22 mouse cellular contexts compared by ENCODE assay signal in genomic region chr13:32852539-32852938, GRCm38 (mm10). TPM values are rescaled to one million over a fixed set of nuclear protein-coding genes. Genes with fewer than 3 reads are reported as not detected.
DNase-seq lines count a peak whose midpoint lies in the region; ATAC-seq and TF ChIP-seq lines count a peak whose summit lies in the region.
"Had no signal": no experiment of that assay in that cellular context is flagged by ENCODE, and none has a peak within 500 bp of the region (broad histone marks: within the 10 kb centered on the region; RNA-seq: fewer than 3 reads in every experiment).

No protein-coding gene starts in this region.

- ATAC-seq in hindbrain, postnatal 0 days, result peak; percentile 24; the same call in 1 of the 2 replicates
- no peak for ATAC-seq in hindbrain, embryonic 14.5 days (ENCODE audit: low FRiP score)
- peak; percentile 57; the same call in 1 of the 2 replicates for ATAC-seq in kidney, postnatal 0 days (replicated peaks; ENCODE audit: low FRiP score, low read depth)
- ATAC-seq in midbrain, embryonic 14.5 days (ENCODE audit: low FRiP score, low TSS enrichment), result peak; percentile 49; the same call in 1 of the 2 replicates
- no peak for ATAC-seq in midbrain, embryonic 16.5 days

- DNase-seq in hindbrain, postnatal 0 days (ENCODE audit: low spot score), result no peak
- DNase-seq in hindbrain, embryonic 14.5 days (ENCODE audit: low spot score), result no peak
- no peak for DNase-seq in kidney, postnatal 0 days (ENCODE audit: low spot score)
- no peak for DNase-seq in kidney, adult 8-10 months
- no peak for DNase-seq in midbrain, embryonic 14.5 days
- no peak for DNase-seq in thymus, postnatal 14 days
- DNase-seq: cerebellum, adult 11-12 months had no signal

- no peak overlapping the region for H3K27ac ChIP-seq in hindbrain, postnatal 0 days
- H3K27ac ChIP-seq in hindbrain, embryonic 14.5 days, result no peak overlapping the region
- H3K27ac ChIP-seq in kidney, postnatal 0 days, result no peak overlapping the region
- H3K27ac ChIP-seq in midbrain, embryonic 14.5 days (replicated peaks; ENCODE audit: low read depth, low read length), result no peak overlapping the region
- H3K27ac ChIP-seq in midbrain, embryonic 16.5 days (ENCODE audit: low read length), result no peak overlapping the region
- H3K27ac ChIP-seq: embryonic facial prominence, embryonic 12.5 days; forebrain, embryonic 15.5 days; heart, embryonic 10.5 days had no signal

- TF ChIP-seq CTCF in hindbrain, postnatal 0 days (IDR thresholded peaks at IDR 0.05; ENCODE audit: low read depth), result no peak
- no peak for TF ChIP-seq CTCF in kidney, postnatal 0 days (IDR thresholded peaks at IDR 0.05; ENCODE audit: low read depth)

- H3K9me3 ChIP-seq in hindbrain, postnatal 0 days (ENCODE audit: low read length), result no peaks in the 10 kb centered on the region
- no peaks in the 10 kb centered on the region for H3K9me3 ChIP-seq in hindbrain, embryonic 14.5 days (ENCODE audit: control insufficient read depth, low read length)
- H3K9me3 ChIP-seq in kidney, postnatal 0 days (replicated peaks; ENCODE audit: low read length), result no peaks in the 10 kb centered on the region
- no peaks in the 10 kb centered on the region for H3K9me3 ChIP-seq in midbrain, embryonic 14.5 days (ENCODE audit: control insufficient read depth, low read length)
- H3K9me3 ChIP-seq in midbrain, embryonic 16.5 days (replicated peaks; ENCODE audit: control insufficient read depth, low read length, poor library complexity, severe bottlenecking), result no peaks in the 10 kb centered on the region
- H3K9me3 ChIP-seq: embryonic facial prominence, embryonic 12.5 days; forebrain, embryonic 15.5 days; heart, embryonic 10.5 days had no signal

- no peak overlapping the region for H3K4me2 ChIP-seq in hindbrain, postnatal 0 days (ENCODE audit: low read depth, low read length)
- H3K4me2 ChIP-seq in hindbrain, embryonic 14.5 days (replicated peaks), result no peak overlapping the region
- H3K4me2 ChIP-seq in kidney, postnatal 0 days (ENCODE audit: low read length), result no peak overlapping the region
- no peak overlapping the region for H3K4me2 ChIP-seq in midbrain, embryonic 14.5 days (ENCODE audit: low read length)
- no peak overlapping the region for H3K4me2 ChIP-seq in midbrain, embryonic 16.5 days (ENCODE audit: low read length)
- H3K4me2 ChIP-seq: embryonic facial prominence, embryonic 12.5 days; forebrain, embryonic 15.5 days had no signal

- no peaks in the 10 kb centered on the region for H3K4me1 ChIP-seq in hindbrain, postnatal 0 days (ENCODE audit: insufficient read depth, low read length)
- no peaks in the 10 kb centered on the region for H3K4me1 ChIP-seq in hindbrain, embryonic 14.5 days (replicated peaks; ENCODE audit: control insufficient read depth, insufficient read depth, low read length)
- peaks cover 10% of the 10 kb centered on the region; the same call in 1 of the 2 replicates for H3K4me1 ChIP-seq in kidney, postnatal 0 days (replicated peaks; ENCODE audit: insufficient read depth, low read length)
- H3K4me1 ChIP-seq in midbrain, embryonic 14.5 days (ENCODE audit: control insufficient read depth, insufficient read depth, low read length), result peaks cover 2% of the 10 kb centered on the region; the same call in 1 of the 2 replicates
- no peaks in the 10 kb centered on the region for H3K4me1 ChIP-seq in midbrain, embryonic 16.5 days (ENCODE audit: control insufficient read depth, insufficient read depth, low read length)
- H3K4me1 ChIP-seq: embryonic facial prominence, embryonic 12.5 days; forebrain, embryonic 15.5 days had no signal

- H3K4me3 ChIP-seq in hindbrain, postnatal 0 days (ENCODE audit: low read length), result no peak overlapping the region
- no peak overlapping the region for H3K4me3 ChIP-seq in hindbrain, embryonic 14.5 days (replicated peaks; ENCODE audit: low read length)
- H3K4me3 ChIP-seq in kidney, postnatal 0 days (replicated peaks; ENCODE audit: low read depth, low read length), result no peak overlapping the region
- H3K4me3 ChIP-seq in midbrain, embryonic 14.5 days (replicated peaks; ENCODE audit: low read depth, low read length), result no peak overlapping the region
- H3K4me3 ChIP-seq in midbrain, embryonic 16.5 days (ENCODE audit: low read depth, low read length), result no peak overlapping the region
- H3K4me3 ChIP-seq: embryonic facial prominence, embryonic 12.5 days; forebrain, embryonic 15.5 days; heart, embryonic 10.5 days had no signal

- H3K9ac ChIP-seq in hindbrain, postnatal 0 days (replicated peaks; ENCODE audit: low read length), result no peak overlapping the region
- H3K9ac ChIP-seq in hindbrain, embryonic 14.5 days, result no peak overlapping the region
- H3K9ac ChIP-seq in kidney, postnatal 0 days (ENCODE audit: low read depth, low read length), result no peak overlapping the region
- no peak overlapping the region for H3K9ac ChIP-seq in midbrain, embryonic 14.5 days (replicated peaks; ENCODE audit: low read length)
- H3K9ac ChIP-seq in midbrain, embryonic 16.5 days (ENCODE audit: low read depth, low read length), result no peak overlapping the region
- H3K9ac ChIP-seq: embryonic facial prominence, embryonic 12.5 days; forebrain, embryonic 15.5 days had no signal

- no peaks in the 10 kb centered on the region for H3K27me3 ChIP-seq in hindbrain, postnatal 0 days (ENCODE audit: insufficient read depth, low read length)
- H3K27me3 ChIP-seq in hindbrain, embryonic 14.5 days (ENCODE audit: control insufficient read depth, insufficient read depth, low read length), result no peaks in the 10 kb centered on the region
- no peaks in the 10 kb centered on the region for H3K27me3 ChIP-seq in kidney, postnatal 0 days (ENCODE audit: insufficient read depth, low read length)
- H3K27me3 ChIP-seq in midbrain, embryonic 14.5 days (ENCODE audit: control insufficient read depth, insufficient read depth, low read length), result peaks cover 5% of the 10 kb centered on the region; the same call in 1 of the 2 replicates
- peaks cover 6% of the 10 kb centered on the region for H3K27me3 ChIP-seq in midbrain, embryonic 16.5 days (ENCODE audit: control insufficient read depth, insufficient read depth, low read depth, low read length)
- H3K27me3 ChIP-seq: embryonic facial prominence, embryonic 12.5 days; forebrain, embryonic 15.5 days; Patski had no signal

- 75% methylated on average over 4 of the region's 4 CpGs for WGBS in hindbrain, postnatal 0 days
- 92% methylated on average over 4 of the region's 4 CpGs for WGBS in hindbrain, embryonic 14.5 days
- WGBS in kidney, postnatal 0 days, result 91% methylated on average over 4 of the region's 4 CpGs
- WGBS in midbrain, embryonic 14.5 days, result 51% methylated on average over 4 of the region's 4 CpGs
- WGBS in midbrain, embryonic 16.5 days, result 76% methylated on average over 4 of the region's 4 CpGs

- no peaks in the 10 kb centered on the region for H3K36me3 ChIP-seq in hindbrain, postnatal 0 days (ENCODE audit: insufficient read depth, low read length)
- no peaks in the 10 kb centered on the region for H3K36me3 ChIP-seq in hindbrain, embryonic 14.5 days (replicated peaks; ENCODE audit: control insufficient read depth, insufficient read depth)
- H3K36me3 ChIP-seq in kidney, postnatal 0 days (ENCODE audit: insufficient read depth, low read length), result no peaks in the 10 kb centered on the region
- no peaks in the 10 kb centered on the region for H3K36me3 ChIP-seq in midbrain, embryonic 14.5 days (ENCODE audit: control insufficient read depth, insufficient read depth, low read length)
- no peaks in the 10 kb centered on the region for H3K36me3 ChIP-seq in midbrain, embryonic 16.5 days (ENCODE audit: control insufficient read depth, insufficient read depth, low read length)
- H3K36me3 ChIP-seq: embryonic facial prominence, embryonic 12.5 days; forebrain, embryonic 15.5 days; heart, embryonic 10.5 days had no signal

RNA-seq across cellular contexts. Expression of gene Serpinb1a, which starts 1.6 kb away (rescaled TPM):
- 0.18 and 0.94 TPM in 2 replicates for total RNA-seq in hindbrain, postnatal 0 days (2014; rRNA removed)
- 4.4 and 5.0 TPM in 2 replicates for polyA plus RNA-seq in hindbrain, postnatal 0 days (2015; fragmentation: Nextera tagmentation; extraction: Ambion mirVana)
- polyA plus RNA-seq in hindbrain, embryonic 14.5 days (2014; fragmentation: Nextera tagmentation; extraction: Ambion mirVana), result 2.5 and 2.6 TPM in 2 replicates
- 18.5 and 18.7 TPM in 2 replicates for polyA plus RNA-seq in kidney, postnatal 0 days (2015; fragmentation: Nextera tagmentation; extraction: Ambion mirVana)
- 2.2 and 2.9 TPM in 2 replicates for polyA plus RNA-seq in midbrain, embryonic 14.5 days (2014; fragmentation: Nextera tagmentation; extraction: Ambion mirVana)
- 1.7 and 2.3 TPM in 2 replicates for polyA plus RNA-seq in midbrain, embryonic 16.5 days (2015; fragmentation: Nextera tagmentation; extraction: Ambion mirVana)

RNA-seq across cellular contexts. Expression of gene Serpinb1c, which starts 45.5 kb away (rescaled TPM):
- total RNA-seq in hindbrain, postnatal 0 days (2014; rRNA removed), result not detected in 2 replicates
- not detected in 2 replicates for polyA plus RNA-seq in hindbrain, postnatal 0 days (2015; fragmentation: Nextera tagmentation; extraction: Ambion mirVana)
- not detected in 2 replicates for polyA plus RNA-seq in hindbrain, embryonic 14.5 days (2014; fragmentation: Nextera tagmentation; extraction: Ambion mirVana)
- polyA plus RNA-seq in kidney, postnatal 0 days (2015; fragmentation: Nextera tagmentation; extraction: Ambion mirVana), result not detected in 2 replicates
- polyA plus RNA-seq in midbrain, embryonic 14.5 days (2014; fragmentation: Nextera tagmentation; extraction: Ambion mirVana), result not detected in 2 replicates
- not detected in 2 replicates for polyA plus RNA-seq in midbrain, embryonic 16.5 days (2015; fragmentation: Nextera tagmentation; extraction: Ambion mirVana)
- total RNA-seq: adrenal gland, adult 18-20 months; adrenal gland, postnatal 14 days; CH12.LX had no signal
- polyA plus RNA-seq: activated CD4-positive, CD25-positive, alpha-beta regulatory T cell, adult 4 months; cortical plate, adult 2 months; embryonic facial prominence, embryonic 12.5 days; forebrain, embryonic 11.5 days; forebrain, embryonic 15.5 days; heart, embryonic 10.5 days; heart, embryonic 14.5 days had no signal

RNA-seq across cellular contexts. Expression of gene D930007J09Rik, which starts 49.9 kb away (rescaled TPM):
- not detected in 2 replicates for total RNA-seq in hindbrain, postnatal 0 days (2014; rRNA removed)
- polyA plus RNA-seq in hindbrain, postnatal 0 days (2015; fragmentation: Nextera tagmentation; extraction: Ambion mirVana), result not detected in 2 replicates
- polyA plus RNA-seq in hindbrain, embryonic 14.5 days (2014; fragmentation: Nextera tagmentation; extraction: Ambion mirVana), result not detected in 2 replicates
- polyA plus RNA-seq in kidney, postnatal 0 days (2015; fragmentation: Nextera tagmentation; extraction: Ambion mirVana), result not detected in 2 replicates
- not detected in 2 replicates for polyA plus RNA-seq in midbrain, embryonic 14.5 days (2014; fragmentation: Nextera tagmentation; extraction: Ambion mirVana)
- polyA plus RNA-seq in midbrain, embryonic 16.5 days (2015; fragmentation: Nextera tagmentation; extraction: Ambion mirVana), result not detected in 2 replicates
- total RNA-seq: adrenal gland, adult 18-20 months; adrenal gland, postnatal 14 days; gastrocnemius, postnatal 10 days; heart, adult 18-20 months; heart, postnatal 4 days had no signal
- polyA plus RNA-seq: activated CD4-positive, CD25-positive, alpha-beta regulatory T cell, adult 4 months; embryonic facial prominence, embryonic 12.5 days; forebrain, embryonic 11.5 days; forebrain, embryonic 15.5 days; heart, embryonic 10.5 days; heart, embryonic 14.5 days; Patski had no signal

RNA-seq across cellular contexts. Expression of gene Wrnip1, which starts 50.7 kb away (rescaled TPM):
- 82.6 and 83.7 TPM in 2 replicates for total RNA-seq in hindbrain, postnatal 0 days (2014; rRNA removed)
- 29.0 and 29.9 TPM in 2 replicates for polyA plus RNA-seq in hindbrain, postnatal 0 days (2015; fragmentation: Nextera tagmentation; extraction: Ambion mirVana)
- 29.9 and 34.6 TPM in 2 replicates for polyA plus RNA-seq in hindbrain, embryonic 14.5 days (2014; fragmentation: Nextera tagmentation; extraction: Ambion mirVana)
- 19.4 and 25.8 TPM in 2 replicates for polyA plus RNA-seq in kidney, postnatal 0 days (2015; fragmentation: Nextera tagmentation; extraction: Ambion mirVana)
- polyA plus RNA-seq in midbrain, embryonic 14.5 days (2014; fragmentation: Nextera tagmentation; extraction: Ambion mirVana), result 26.5 and 28.0 TPM in 2 replicates
- 29.5 and 32.5 TPM in 2 replicates for polyA plus RNA-seq in midbrain, embryonic 16.5 days (2015; fragmentation: Nextera tagmentation; extraction: Ambion mirVana)

Comparison
In these comparisons a context has a peak if more than half of its experiments do, and no peak if none do; other contexts are left out.
1. ATAC-seq: peak in hindbrain, postnatal 0 days (single experiment), kidney, postnatal 0 days (single experiment) and midbrain, embryonic 14.5 days (single experiment); none in hindbrain, embryonic 14.5 days (single experiment) and midbrain, embryonic 16.5 days (single experiment).